Mouse (Mus musculus) heart, adult 2 months (tissue): ENCODE results near the gene Ring1. TPM values are rescaled to one million over a fixed set of nuclear protein-coding genes. Genes with fewer than 3 reads are reported as not detected.

ENCODE experiments used
- DNase-seq, 2 experiments: peaks; one replicate each; pipeline ENCODE4 v3.0.0; 2021
- H3K27ac ChIP-seq: fragments of 200-600 bp; 2 replicates; pipeline ENCODE4 v1.8.1; 2022
- H3K27me3 ChIP-seq: fragments of 200-500 bp; 2 replicates; pipeline ENCODE4 v1.6.1; 2012; ENCODE audit warnings: mild to moderate bottlenecking, low read length, inconsistent platforms, mixed read lengths; ENCODE audit not compliant: control insufficient read depth, insufficient read depth
- H3K36me3 ChIP-seq: fragments of 200-500 bp; 2 replicates; pipeline ENCODE4 v1.6.1; 2012; ENCODE audit warnings: low read length, inconsistent platforms; ENCODE audit not compliant: control insufficient read depth, insufficient read depth
- H3K4me1 ChIP-seq: fragments of 200-500 bp; 2 replicates; pipeline ENCODE4 v1.6.1; 2011; ENCODE audit warnings: low read length; ENCODE audit not compliant: control insufficient read depth, insufficient read depth
- H3K4me3 ChIP-seq: fragments of 200-600 bp; 2 replicates; pipeline ENCODE4 v1.8.1; 2022
- H3K79me2 ChIP-seq: fragments of 200-500 bp; replicated peaks from 2 replicates; pipeline ENCODE4 v1.6.1; 2012; ENCODE audit warnings: mild to moderate bottlenecking, inconsistent platforms, low read length, moderate library complexity, mixed read lengths; ENCODE audit not compliant: control insufficient read depth, insufficient read depth
- H3K9ac ChIP-seq: fragments of 200-500 bp; 2 replicates; pipeline ENCODE4 v1.6.1; 2012; ENCODE audit warnings: low read depth, mild to moderate bottlenecking, control low read depth, inconsistent platforms, low read length, mixed read lengths
- CTCF ChIP-seq: fragments of 200-600 bp; IDR thresholded peaks from 2 replicates; pipeline ENCODE4 v1.8.1; 2022; ENCODE audit warnings: antibody characterized with exemption, mild to moderate bottlenecking, moderate library complexity
- EP300 ChIP-seq: fragments of 200-500 bp; IDR thresholded peaks from 2 replicates; pipeline ENCODE4 v1.6.1; 2011; ENCODE audit warnings: low read depth, low read length, control low read depth; ENCODE audit not compliant: insufficient read depth
- POLR2A ChIP-seq: fragments of 200-500 bp; IDR thresholded peaks from 2 replicates; pipeline ENCODE4 v1.6.1; 2011; ENCODE audit warnings: mild to moderate bottlenecking, low read depth, low read length, control low read depth; ENCODE audit not compliant: insufficient read depth
- WGBS: fragments of 180-500 bp; shearing (Covaris S2); methylation state at CpG from one replicate; pipeline ENCODE4 v1.1.7; 2018; 5-methylcytosine and 5-hydroxymethylcytosine counted together
- intact Hi-C: fragments of 180-260 bp; cut with DNase I; formaldehyde crosslinking; loops from one replicate; pipeline ENCODE4 v1.15.1; 2025
- polyA plus RNA-seq: library from polyadenylated mRNA; depleted of rRNA; stranded (reverse); fragments of >200 nt; gene quantifications from 2 replicates; pipeline ENCODE4 v1.2.3, GENCODE M21; 2012
- total RNA-seq, 2 experiments: library from RNA; stranded (reverse); gene quantifications; 2 replicates each; pipeline ENCODE4 v1.2.3; 2021

Ring1 gene
- total and polyA plus RNA-seq, 3 experiments, result 13.0 to 18.6 (median 13.1) TPM

GRCm38 (mm10) chr17:34022987-34023386 lies 1.5 kb downstream of the Ring1 start:
- intact Hi-C loops, result no loop called here
- no peak overlapping the region for H3K4me3 ChIP-seq
- no peak overlapping the region for H3K27ac ChIP-seq
- 96% methylated on average over 20 of the region's 20 CpGs for WGBS
- no peak for DNase-seq
- H3K79me2 ChIP-seq, result no peaks in the 10 kb centered on the region
- TF ChIP-seq EP300, result no peak
- no peak for TF ChIP-seq POLR2A
- no peak for TF ChIP-seq CTCF
- no peaks in the 10 kb centered on the region for H3K36me3 ChIP-seq
- H3K4me1 ChIP-seq, result peaks cover 3% of the 10 kb centered on the region
- no peaks in the 10 kb centered on the region for H3K27me3 ChIP-seq
- H3K9ac ChIP-seq, result no peak overlapping the region

- no peak overlapping the region for H3K9ac ChIP-seq
- H3K4me3 ChIP-seq, result no peak overlapping the region
- no peak for DNase-seq
- no peaks in the 10 kb centered on the region for H3K79me2 ChIP-seq
- H3K27ac ChIP-seq, result no peak overlapping the region
- no peaks in the 10 kb centered on the region for H3K36me3 ChIP-seq
- intact Hi-C loops, result no loop called here
- WGBS, result 84% methylated on average over 14 of the region's 14 CpGs
- H3K27me3 ChIP-seq, result no peaks in the 10 kb centered on the region
- TF ChIP-seq POLR2A, result no peak
- TF ChIP-seq CTCF, result no peak
- TF ChIP-seq EP300, result no peak
- H3K4me1 ChIP-seq, result peaks cover 3% of the 10 kb centered on the region
These were observed 2.1 kb downstream of the Ring1 start for GRCm38 (mm10) chr17:34022414-34022783.

- Histone ChIP-seq H3K4me3 (no peak overlapping the region), H3K4me1 (no peaks in the 10 kb centered on the region), H3K79me2 (no peaks in the 10 kb centered on the region), H3K27me3 (no peaks in the 10 kb centered on the region), H3K36me3 (no peaks in the 10 kb centered on the region), H3K9ac (no peak overlapping the region), H3K27ac (no peak overlapping the region)
- DNase-seq, result no peak
- TF ChIP-seq EP300 (no peak), POLR2A (no peak), CTCF (no peak)
- intact Hi-C loops, result no loop called here
- 94% methylated on average over 22 of the region's 23 CpGs for WGBS
These were observed 2.7 kb downstream of the Ring1 start for GRCm38 (mm10) chr17:34021539-34022413.

- Histone ChIP-seq H3K27me3 (no peaks in the 10 kb centered on the region), H3K9ac (no peak overlapping the region), H3K4me3 (no peak overlapping the region), H3K4me1 (no peaks in the 10 kb centered on the region), H3K36me3 (no peaks in the 10 kb centered on the region), H3K27ac (no peak overlapping the region), H3K79me2 (no peaks in the 10 kb centered on the region)
- 96% methylated on average over 8 of the region's 8 CpGs for WGBS
- DNase-seq, result no peak
- TF ChIP-seq POLR2A, result no peak
- no peak for TF ChIP-seq CTCF
- TF ChIP-seq EP300, result no peak
- intact Hi-C loops, result no loop called here
These were observed 11.0 kb downstream of the Ring1 start for GRCm38 (mm10) chr17:34013436-34013835.

- H3K27me3 ChIP-seq, result peaks cover 3% of the 10 kb centered on the region; the same call in 1 of the 2 replicates
- no peak overlapping the region for H3K27ac ChIP-seq
- H3K9ac ChIP-seq, result no peak overlapping the region
- no peak overlapping the region for H3K4me3 ChIP-seq
- H3K36me3 ChIP-seq, result no peaks in the 10 kb centered on the region
- no peak for DNase-seq
- no peaks in the 10 kb centered on the region for H3K79me2 ChIP-seq
- intact Hi-C loops, result no loop called here
- TF ChIP-seq EP300 (no peak), POLR2A (no peak), CTCF (no peak)
- 66% methylated on average over 5 of the region's 5 CpGs for WGBS
- H3K4me1 ChIP-seq, result no peaks in the 10 kb centered on the region
These were observed 14.3 kb downstream of the Ring1 start for GRCm38 (mm10) chr17:34010156-34010555.

GRCm38 (mm10) chr17:34006570-34006969 lies 17.9 kb downstream of the Ring1 start:
- WGBS, result 28% methylated on average over 2 of the region's 2 CpGs
- Histone ChIP-seq H3K27me3 (peaks cover 3% of the 10 kb centered on the region; the same call in 1 of the 2 replicates), H3K9ac (no peak overlapping the region), H3K4me3 (no peak overlapping the region), H3K27ac (no peak overlapping the region), H3K36me3 (no peaks in the 10 kb centered on the region), H3K4me1 (no peaks in the 10 kb centered on the region), H3K79me2 (no peaks in the 10 kb centered on the region)
- intact Hi-C loops, result no loop called here
- TF ChIP-seq EP300, result no peak
- no peak for TF ChIP-seq POLR2A
- TF ChIP-seq CTCF, result no peak
- DNase-seq, result no peak
